Mouse (Mus musculus) MEL (cell line): Measurements from ENCODE around the gene Gimap9. TPM values are rescaled to one million over a fixed set of nuclear protein-coding genes. Genes with fewer than 3 reads are reported as not detected.

Experiments
- DNase-seq: peaks from one replicate; pipeline ENCODE4 v3.0.0; 2011; ENCODE audit warnings: low read depth, low spot score
- H3K27ac ChIP-seq: 2 replicates; pipeline ENCODE4 v1.5.1; 2012; ENCODE audit warnings: low read depth, mild to moderate bottlenecking, control low read depth, low read length, moderate library complexity; ENCODE audit not compliant: control insufficient read depth
- H3K27me3 ChIP-seq, 2 experiments: fragments of 150-350 bp in 1 of 2; sonication (generic) in 1 of 2; 2 replicates each; pipeline ENCODE4 v1.6.1; 2012; ENCODE audit warnings: low read length in 2 of 2, mild to moderate bottlenecking in 2 of 2, improper control_type of control experiment in 1 of 2, moderate library complexity in 1 of 2; ENCODE audit not compliant: insufficient read depth in 2 of 2, control insufficient read depth in 1 of 2
- H3K36me3 ChIP-seq, 2 experiments: 2 replicates each; pipeline ENCODE4 v1.6.1; 2012 to 2014; ENCODE audit warnings: low read length in 2 of 2, improper control_type of control experiment in 1 of 2, inconsistent platforms in 1 of 2, mild to moderate bottlenecking in 1 of 2; ENCODE audit not compliant: insufficient read depth in 2 of 2, control insufficient read depth in 1 of 2
- H3K4me1 ChIP-seq, 2 experiments: fragments of 150-350 bp in 1 of 2; sonication (generic) in 1 of 2; 2 replicates each; pipeline ENCODE4 v1.6.1; 2012; ENCODE audit warnings: low read length in 2 of 2, improper control_type of control experiment in 1 of 2, mild to moderate bottlenecking in 1 of 2; ENCODE audit not compliant: insufficient read depth in 2 of 2, control insufficient read depth in 1 of 2
- H3K4me3 ChIP-seq, 2 experiments: fragments of 150-350 bp in 1 of 2; sonication (generic) in 1 of 2; 2 replicates each; pipeline ENCODE4 v1.5.1; 2012; ENCODE audit warnings: low read depth in 2 of 2, low read length in 2 of 2, mild to moderate bottlenecking in 2 of 2, moderate library complexity in 2 of 2, control low read depth in 1 of 2, improper control_type of control experiment in 1 of 2; ENCODE audit not compliant: control insufficient read depth in 1 of 2, insufficient read depth in 1 of 2
- H3K79me2 ChIP-seq: 2 replicates; pipeline ENCODE4 v1.6.1; 2012; ENCODE audit warnings: mild to moderate bottlenecking, low read length, moderate library complexity; ENCODE audit not compliant: control insufficient read depth, poor library complexity, insufficient read depth
- H3K9ac ChIP-seq: 2 replicates; pipeline ENCODE4 v1.6.1; 2012; ENCODE audit warnings: low read depth, mild to moderate bottlenecking, control low read depth, low read length, moderate library complexity; ENCODE audit not compliant: control insufficient read depth, poor library complexity, severe bottlenecking
- H3K9me3 ChIP-seq: fragments of 150-350 bp; sonication (generic); replicated peaks from 2 replicates; pipeline ENCODE4 v1.6.1; 2012; ENCODE audit warnings: mild to moderate bottlenecking, low read length, improper control_type of control experiment, moderate library complexity; ENCODE audit not compliant: insufficient read depth
- CHD2 ChIP-seq: IDR thresholded peaks from 2 replicates; pipeline ENCODE4 v1.6.1; 2011; ENCODE audit warnings: low read length, improper control_type of control experiment
- E2F4 ChIP-seq: IDR thresholded peaks from 2 replicates; pipeline ENCODE4 v1.6.1; 2011; ENCODE audit warnings: low read depth, low read length, improper control_type of control experiment, borderline replicate concordance
- ETS1 ChIP-seq: IDR thresholded peaks from 2 replicates; pipeline ENCODE4 v1.6.1; 2012; ENCODE audit warnings: low read depth, mild to moderate bottlenecking, inconsistent platforms, low read length, improper control_type of control experiment, moderate library complexity
- GABPA ChIP-seq: IDR thresholded peaks from 2 replicates; pipeline ENCODE4 v1.6.1; 2012; ENCODE audit warnings: low read depth, mild to moderate bottlenecking, inconsistent platforms, low read length, improper control_type of control experiment, moderate library complexity
- KAT2A ChIP-seq: conservative IDR thresholded peaks from 2 replicates; pipeline ENCODE4 v1.6.1; 2012; ENCODE audit warnings: low read depth, low read length, improper control_type of control experiment, inconsistent platforms
- MAFK ChIP-seq: IDR thresholded peaks from 2 replicates; pipeline ENCODE4 v1.6.1; 2011; ENCODE audit warnings: low read depth, mild to moderate bottlenecking, low read length, improper control_type of control experiment, borderline replicate concordance
- MAX ChIP-seq: IDR thresholded peaks from 2 replicates; pipeline ENCODE4 v1.6.1; 2011; ENCODE audit warnings: low read length, improper control_type of control experiment
- MXI1 ChIP-seq: IDR thresholded peaks from 2 replicates; pipeline ENCODE4 v1.6.1; 2011; ENCODE audit warnings: mild to moderate bottlenecking, low read depth, low read length, improper control_type of control experiment
- MYB ChIP-seq: IDR thresholded peaks from 2 replicates; pipeline ENCODE4 v1.6.1; 2011; ENCODE audit warnings: mild to moderate bottlenecking, low read depth, low read length, improper control_type of control experiment
- NRF1 ChIP-seq: IDR thresholded peaks from 2 replicates; pipeline ENCODE4 v1.6.1; 2014; ENCODE audit warnings: low read depth, mild to moderate bottlenecking, inconsistent platforms, low read length, improper control_type of control experiment, moderate library complexity; ENCODE audit not compliant: poor library complexity, insufficient read depth, severe bottlenecking
- POLR2A ChIP-seq, 2 experiments: IDR thresholded peaks; 2 replicates each; pipeline ENCODE4 v1.6.1; 2011 to 2012; ENCODE audit warnings: low read length in 2 of 2, mild to moderate bottlenecking in 2 of 2, control low read depth in 1 of 2, improper control_type of control experiment in 1 of 2, low read depth in 1 of 2, moderate library complexity in 1 of 2; ENCODE audit not compliant: control insufficient read depth in 1 of 2, insufficient read depth in 1 of 2, poor library complexity in 1 of 2
- POLR2AphosphoS5 ChIP-seq: IDR thresholded peaks from 2 replicates; pipeline ENCODE4 v1.6.1; 2012; ENCODE audit warnings: low read depth, borderline replicate concordance, mild to moderate bottlenecking, inconsistent platforms, low read length, moderate library complexity, mixed read lengths
- RAD21 ChIP-seq: IDR thresholded peaks from 2 replicates; pipeline ENCODE4 v1.6.1; 2011; ENCODE audit warnings: mild to moderate bottlenecking, low read depth, low read length, improper control_type of control experiment
- RCOR1 ChIP-seq: IDR thresholded peaks from 2 replicates; pipeline ENCODE4 v1.6.1; 2012; ENCODE audit warnings: low read depth, mild to moderate bottlenecking, inconsistent platforms, low read length, improper control_type of control experiment
- TAL1 ChIP-seq: IDR thresholded peaks from 2 replicates; pipeline ENCODE4 v1.6.1; 2012; ENCODE audit warnings: mild to moderate bottlenecking, inconsistent platforms, low read length, moderate library complexity, mixed read lengths
- TBP ChIP-seq: IDR thresholded peaks from 2 replicates; pipeline ENCODE4 v1.8.0; 2011; ENCODE audit warnings: low read depth, low read length, improper control_type of control experiment
- TCF12 ChIP-seq: IDR thresholded peaks from 2 replicates; pipeline ENCODE4 v1.6.1; 2014; ENCODE audit warnings: low read depth, mild to moderate bottlenecking, inconsistent platforms, low read length, improper control_type of control experiment, moderate library complexity
- UBTF ChIP-seq: IDR thresholded peaks from 2 replicates; pipeline ENCODE4 v1.6.1; 2012; ENCODE audit warnings: low read depth, mild to moderate bottlenecking, inconsistent platforms, low read length, improper control_type of control experiment, moderate library complexity, borderline replicate concordance; ENCODE audit not compliant: insufficient read depth
- USF1 ChIP-seq: IDR thresholded peaks from 2 replicates; pipeline ENCODE4 v1.6.1; 2014; ENCODE audit warnings: low read depth, mild to moderate bottlenecking, inconsistent platforms, low read length, improper control_type of control experiment, moderate library complexity
- USF2 ChIP-seq, 2 experiments: IDR thresholded peaks; 2 replicates each; pipeline ENCODE4 v1.6.1; 2011 to 2012; ENCODE audit warnings: improper control_type of control experiment in 2 of 2, low read length in 2 of 2, borderline replicate concordance in 1 of 2, inconsistent platforms in 1 of 2, low read depth in 1 of 2, mild to moderate bottlenecking in 1 of 2; ENCODE audit not compliant: insufficient read depth in 1 of 2
- ZKSCAN1 ChIP-seq: IDR thresholded peaks from 2 replicates; pipeline ENCODE4 v1.6.1; 2012; ENCODE audit warnings: low read depth, mild to moderate bottlenecking, inconsistent platforms, low read length, improper control_type of control experiment, moderate library complexity
- ZNF384 ChIP-seq: IDR thresholded peaks from 2 replicates; pipeline ENCODE4 v1.6.1; 2012; ENCODE audit warnings: low read depth, mild to moderate bottlenecking, inconsistent platforms, low read length, improper control_type of control experiment
- polyA plus RNA-seq, 2 experiments: library from polyadenylated mRNA; stranded (reverse) in 1 of 2; unstranded in 1 of 2; fragments of >175 nt in 1 of 2; fragments of >200 nt in 1 of 2; gene quantifications; 2 replicates each; pipeline versions ENCODE4 v1.2.1 to v1.2.4; 2012; ENCODE audit warnings: low replicate concordance in 2 of 2, low read depth in 1 of 2; ENCODE audit not compliant: insufficient read length in 2 of 2, insufficient read depth in 1 of 2, missing spikeins in 1 of 2
- total RNA-seq: library from RNA; depleted of rRNA; stranded (reverse); fragments of 300-350 nt; gene quantifications from 2 replicates; pipeline ENCODE4 v1.2.3, GENCODE M21; 2012

Gimap9 gene
- total and polyA plus RNA-seq, 3 experiments = 4.8 to 6.2 TPM; not detected in 1

- Histone ChIP-seq H3K9me3 (no peaks in the 10 kb centered on the region), H3K36me3 (no peaks in the 10 kb centered on the region), H3K9ac (no peak overlapping the region), H3K4me1 (no peaks in the 10 kb centered on the region), H3K27ac (no peak overlapping the region), H3K79me2 (no peaks in the 10 kb centered on the region), H3K27me3 (no peaks in the 10 kb centered on the region), H3K4me3 (no peak overlapping the region)
- TF ChIP-seq MYB (no peak), E2F4 (no peak), RAD21 (no peak), ZKSCAN1 (no peak), MAFK (no peak), ETS1 (no peak)
- no peak for DNase-seq
Measured at GRCm38 (mm10) chr6:48637811-48638500, 38.0 kb upstream of the Gimap9 start.

GRCm38 (mm10) chr6:48638553-48638952 lies 37.4 kb upstream of the Gimap9 start:
- TF ChIP-seq RCOR1 (no peak), USF2 (IDR thresholded peaks at IDR 0.05; ENCODE audit: borderline replicate concordance in 1 of 2, insufficient read depth in 1 of 2, low read depth in 1 of 2, low read length in 2 of 2) (no peak), MAX (no peak), TCF12 (no peak), TAL1 (no peak), POLR2AphosphoS5 (no peak), ZNF384 (no peak), ETS1 (no peak), KAT2A (no peak), USF1 (no peak), POLR2A (IDR thresholded peaks at IDR 0.05; ENCODE audit: control insufficient read depth in 1 of 2, insufficient read depth in 1 of 2, low read depth in 1 of 2, low read length in 2 of 2, poor library complexity in 1 of 2) (no peak), MXI1 (no peak), CHD2 (no peak), GABPA (no peak), NRF1 (no peak), UBTF (no peak), TBP (no peak), MAFK (no peak)
- no peak for DNase-seq
- no peaks in the 10 kb centered on the region for H3K27me3 ChIP-seq
- no peaks in the 10 kb centered on the region for H3K79me2 ChIP-seq
- H3K36me3 ChIP-seq = no peaks in the 10 kb centered on the region
- no peak overlapping the region for H3K9ac ChIP-seq
- no peak overlapping the region for H3K27ac ChIP-seq
- H3K9me3 ChIP-seq = no peaks in the 10 kb centered on the region
- no peaks in the 10 kb centered on the region for H3K4me1 ChIP-seq
- no peak overlapping the region for H3K4me3 ChIP-seq
